Mouse (Mus musculus) lung, postnatal 0 days (tissue): ENCODE measurements at regions not wholly inside any gene's neighbourhood (a gene's known extent, or its start where the extent isn't known, plus 50 kb on each side); places are given as distances from the start of the nearest gene placed in this dataset.

Source experiments
- ATAC-seq: fragments of 200-750 bp; cut with Nextera tagmentation; 2 replicates; pipeline ENCODE4 v1.8.0; 2017; ENCODE audit warnings: moderate library complexity
- DNase-seq: peaks from one replicate; pipeline ENCODE4 v3.0.0-alpha.2; 2016; ENCODE audit warnings: low spot score
- H3K27ac ChIP-seq: fragments of 300-500 bp; sonication (generic); 2 replicates; pipeline ENCODE4 v1.5.1; 2014; ENCODE audit warnings: antibody characterized with exemption, mild to moderate bottlenecking, low read length, mixed read lengths
- H3K27me3 ChIP-seq: fragments of 300-500 bp; sonication (generic); replicated peaks from 2 replicates; pipeline ENCODE4 v1.6.1; 2014; ENCODE audit warnings: low read length, mixed read lengths; ENCODE audit not compliant: insufficient read depth
- H3K36me3 ChIP-seq: fragments of 300-500 bp; sonication (generic); 2 replicates; pipeline ENCODE4 v1.6.1; 2014; ENCODE audit warnings: low read length, mixed read lengths; ENCODE audit not compliant: insufficient read depth
- H3K4me1 ChIP-seq: fragments of 300-500 bp; sonication (generic); 2 replicates; pipeline ENCODE4 v1.6.1; 2014; ENCODE audit warnings: antibody characterized with exemption, low read depth, low read length, mixed read lengths; ENCODE audit not compliant: insufficient read depth
- H3K4me2 ChIP-seq: fragments of 300-500 bp; sonication (generic); replicated peaks from 2 replicates; pipeline ENCODE4 v1.6.1; 2014; ENCODE audit warnings: low read depth, mild to moderate bottlenecking, low read length, moderate library complexity, mixed read lengths
- H3K4me3 ChIP-seq: fragments of 300-500 bp; sonication (generic); 2 replicates; pipeline ENCODE4 v1.5.1; 2014; ENCODE audit warnings: low read depth, low read length
- H3K9ac ChIP-seq: fragments of 300-500 bp; sonication (generic); replicated peaks from 2 replicates; pipeline ENCODE4 v1.6.1; 2014; ENCODE audit warnings: low read depth, mild to moderate bottlenecking
- H3K9me3 ChIP-seq: fragments of 300-500 bp; sonication (generic); 2 replicates; pipeline ENCODE4 v1.6.1; 2016; ENCODE audit warnings: low read length, mixed read lengths
- CTCF ChIP-seq: IDR thresholded peaks from 2 replicates; pipeline ENCODE4 v1.5.1; 2016; ENCODE audit warnings: antibody characterized with exemption, mild to moderate bottlenecking
- EP300 ChIP-seq: IDR thresholded peaks from 2 replicates; pipeline ENCODE4 v1.6.1; 2016; ENCODE audit warnings: antibody characterized with exemption, mild to moderate bottlenecking, control low read depth
- WGBS: fragments of 180-500 bp; shearing (Covaris S2); extraction: QIAGEN DNeasy Blood & Tissue Kit; methylation state at CpG from one replicate; pipeline ENCODE4 v1.1.7; 2014; 5-methylcytosine and 5-hydroxymethylcytosine counted together

DNA sequence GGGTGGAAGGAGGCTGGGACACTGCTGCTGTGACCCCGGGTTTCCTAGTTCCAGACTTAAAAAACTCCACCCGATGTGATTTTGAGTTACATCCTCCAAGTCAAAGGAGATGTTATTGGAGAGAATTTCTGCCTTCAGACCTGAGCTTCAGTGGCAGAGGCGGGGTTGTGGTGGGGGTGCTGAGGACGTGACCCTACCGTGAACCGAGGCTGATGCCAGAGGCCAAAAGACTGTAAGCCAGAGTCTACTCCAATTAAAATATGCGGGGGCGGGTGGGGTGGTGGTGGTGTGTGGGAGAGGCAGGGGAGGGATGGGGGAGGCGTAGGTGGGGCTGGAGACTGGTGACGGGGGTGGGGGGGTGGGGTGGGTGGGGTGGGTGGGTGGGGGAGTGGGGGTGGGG lies 145.1 kb upstream of the Zfp64 start:
- Histone ChIP-seq H3K27me3 (no peaks in the 10 kb centered on the region), H3K36me3 (no peaks in the 10 kb centered on the region), H3K9me3 (no peaks in the 10 kb centered on the region), H3K4me3 (no peak overlapping the region), H3K27ac (no peak overlapping the region), H3K4me1 (no peaks in the 10 kb centered on the region), H3K9ac (no peak overlapping the region), H3K4me2 (no peak overlapping the region)
- ATAC-seq (no peak), DNase-seq (no peak)
- TF ChIP-seq EP300, result no peak
- TF ChIP-seq CTCF, result no peak
- WGBS, result 77% methylated on average over 6 of the region's 10 CpGs

DNA sequence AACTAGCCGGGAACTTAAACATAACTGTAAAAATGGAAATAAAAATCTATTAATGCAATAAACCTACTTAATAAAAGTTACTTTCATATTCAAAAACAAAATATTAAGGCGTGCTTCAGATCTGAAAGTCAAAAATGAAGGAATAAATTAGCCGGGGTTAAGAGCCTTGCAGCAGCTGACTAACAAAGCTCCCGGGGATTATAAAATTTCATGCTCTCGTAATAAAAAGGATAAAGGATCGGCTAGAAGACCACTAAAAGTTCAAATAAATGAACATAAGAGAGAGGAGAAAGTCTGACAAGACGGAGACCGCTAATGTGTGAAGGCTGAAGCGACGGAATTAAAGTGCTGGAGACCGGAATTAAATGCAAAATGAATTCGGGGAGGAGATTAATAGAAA lies 144.3 kb upstream of the Zfp64 start:
- H3K4me2 ChIP-seq, result no peak overlapping the region
- H3K9ac ChIP-seq, result no peak overlapping the region
- 93% methylated on average over 12 of the region's 12 CpGs for WGBS
- DNase-seq (no peak), ATAC-seq (no peak)
- no peaks in the 10 kb centered on the region for H3K27me3 ChIP-seq
- H3K4me1 ChIP-seq, result no peaks in the 10 kb centered on the region
- no peaks in the 10 kb centered on the region for H3K9me3 ChIP-seq
- no peak overlapping the region for H3K4me3 ChIP-seq
- TF ChIP-seq EP300 (no peak), CTCF (no peak)
- no peak overlapping the region for H3K27ac ChIP-seq
- no peaks in the 10 kb centered on the region for H3K36me3 ChIP-seq

DNA sequence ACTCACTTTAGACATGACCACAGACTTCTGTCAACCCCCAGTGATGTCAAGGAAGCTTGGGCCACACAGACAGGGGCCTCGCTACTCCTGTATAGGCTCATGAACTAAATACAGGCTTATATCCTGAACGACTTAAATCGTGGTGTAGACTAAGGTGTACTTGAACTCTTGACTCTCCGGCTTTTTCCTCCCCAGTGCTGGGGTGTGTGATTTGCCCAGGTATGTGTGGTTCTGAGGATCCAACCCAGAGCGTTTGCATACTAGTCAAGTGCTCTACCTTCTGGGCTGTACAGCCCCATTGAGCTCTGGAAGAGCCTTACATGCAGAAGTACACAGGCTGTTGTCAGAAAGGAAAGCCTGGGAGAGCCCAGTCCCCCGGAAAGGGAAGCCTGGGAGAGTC lies 143.2 kb upstream of the Zfp64 start:
- WGBS, result 70% methylated on average over 6 of the region's 6 CpGs
- TF ChIP-seq EP300 (no peak), CTCF (no peak)

DNA sequence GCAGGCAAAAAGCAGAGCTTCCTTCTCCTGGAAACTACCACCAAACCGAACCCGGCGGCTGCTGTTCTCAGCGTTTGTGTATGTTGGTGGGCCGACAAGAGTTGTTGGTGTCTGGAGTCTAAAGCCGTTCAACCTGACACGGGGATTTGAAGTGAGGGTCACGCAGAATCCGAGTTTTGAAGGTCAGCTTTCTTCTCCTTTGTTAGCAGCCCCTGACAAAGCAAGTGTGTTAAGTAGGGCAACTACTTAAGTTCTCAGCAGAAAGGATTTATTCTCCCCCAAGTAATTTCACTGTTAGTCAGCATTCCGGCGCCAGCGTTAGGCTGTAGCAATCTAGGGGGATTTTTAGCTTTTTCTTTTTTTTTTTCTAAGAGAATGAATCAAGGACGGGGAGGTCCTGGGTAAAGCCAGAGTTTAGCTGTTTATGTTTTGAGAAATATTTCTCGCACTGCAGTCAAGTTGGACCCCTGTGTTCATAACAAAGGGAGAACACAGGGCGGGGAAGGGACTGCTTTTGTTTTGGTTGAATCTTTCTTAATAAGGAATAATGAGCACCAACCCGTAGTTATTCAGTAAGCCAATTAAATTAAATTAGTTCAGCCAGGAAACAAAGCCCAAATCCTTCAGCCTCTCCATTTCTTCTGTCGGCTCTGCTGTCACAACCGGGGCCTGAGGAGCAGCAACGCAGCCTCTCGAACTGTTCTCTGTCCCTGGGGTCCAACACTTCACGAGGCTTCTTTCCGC lies 138.8 kb upstream of the Zfp64 start:
- ATAC-seq, result no peak
- H3K4me3 ChIP-seq, result no peak overlapping the region
- WGBS, result 76% methylated on average over 22 of the region's 22 CpGs

More for the DNA sequence above, 143.2 kb upstream of the Zfp64 start:
- H3K9ac ChIP-seq, result no peak overlapping the region
- no peaks in the 10 kb centered on the region for H3K27me3 ChIP-seq
- ATAC-seq (no peak), DNase-seq (no peak)
- no peak overlapping the region for H3K4me3 ChIP-seq
- H3K4me1 ChIP-seq, result no peaks in the 10 kb centered on the region
- no peaks in the 10 kb centered on the region for H3K36me3 ChIP-seq
- no peak overlapping the region for H3K27ac ChIP-seq
- H3K9me3 ChIP-seq, result no peaks in the 10 kb centered on the region
- no peak overlapping the region for H3K4me2 ChIP-seq

DNA sequence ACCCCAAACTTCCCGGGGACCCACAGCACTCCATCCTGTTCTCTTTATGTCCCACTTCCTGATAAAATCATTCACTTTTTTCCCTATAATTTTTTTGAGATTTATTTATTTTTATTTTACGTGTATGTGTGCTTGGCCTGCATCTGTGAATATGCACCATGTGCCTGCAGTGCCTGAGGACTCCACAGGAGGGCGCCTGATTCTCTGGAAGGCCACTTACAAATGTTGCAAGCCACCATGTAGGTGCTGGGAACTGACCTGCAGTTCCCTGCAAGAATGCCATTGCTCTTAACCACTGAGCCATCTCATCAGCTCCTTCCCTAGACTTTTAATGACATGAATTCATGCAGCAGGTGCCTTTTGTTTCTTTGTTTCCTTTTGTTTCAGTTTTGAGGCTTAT lies 134.9 kb upstream of the Zfp64 start:
- no peak for TF ChIP-seq CTCF
- ATAC-seq, result no peak
- WGBS, result 84% methylated on average over 3 of the region's 3 CpGs
- DNase-seq, result no peak
- Histone ChIP-seq H3K27me3 (no peaks in the 10 kb centered on the region), H3K4me2 (no peak overlapping the region), H3K36me3 (no peaks in the 10 kb centered on the region), H3K9ac (no peak overlapping the region), H3K9me3 (0 out of 2 replicates have a peak, but pooled peaks cover 4% of the 10 kb centered on the region), H3K27ac (no peak overlapping the region), H3K4me1 (no peaks in the 10 kb centered on the region), H3K4me3 (no peak overlapping the region)

More for the DNA sequence above, 138.8 kb upstream of the Zfp64 start:
- Histone ChIP-seq H3K36me3 (no peaks in the 10 kb centered on the region), H3K27me3 (no peaks in the 10 kb centered on the region), H3K9me3 (0 out of 2 replicates have a peak, but pooled peaks cover 4% of the 10 kb centered on the region), H3K4me2 (no peak overlapping the region), H3K9ac (no peak overlapping the region), H3K4me1 (no peaks in the 10 kb centered on the region), H3K27ac (no peak overlapping the region)
- TF ChIP-seq EP300 (no peak), CTCF (no peak)
- no peak for DNase-seq

DNA sequence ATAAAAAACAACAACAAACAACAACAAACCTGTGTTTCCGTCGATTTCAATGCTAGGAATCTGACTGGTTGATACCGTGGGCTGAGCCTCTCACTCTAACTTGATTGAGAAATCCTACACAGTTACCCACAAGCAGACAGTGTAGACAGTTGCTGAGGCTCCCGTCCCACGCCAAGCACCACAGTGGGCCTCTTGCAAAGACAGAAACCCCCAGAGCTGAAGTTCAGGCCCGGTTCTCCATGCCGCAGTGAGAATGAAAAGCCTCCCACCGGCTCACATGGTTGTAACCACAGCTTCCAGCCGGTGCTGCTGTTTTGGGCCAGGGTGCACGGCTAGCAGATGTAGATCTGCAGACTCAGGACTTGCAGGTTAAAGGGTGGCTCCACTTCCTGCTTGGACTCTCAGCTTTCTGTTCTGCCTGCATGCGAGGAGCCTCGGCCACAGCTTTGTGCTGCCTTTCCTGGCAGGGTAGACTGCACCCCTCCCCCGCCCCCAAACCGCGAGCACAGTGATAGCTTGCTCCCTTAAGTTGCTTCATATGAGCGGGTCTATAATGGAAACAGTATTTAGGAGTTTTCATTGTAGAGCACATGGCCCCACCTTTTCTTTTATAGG lies 133.6 kb upstream of the Zfp64 start:
- 0 out of 2 replicates have a peak, but pooled peaks cover 4% of the 10 kb centered on the region for H3K9me3 ChIP-seq
- DNase-seq (no peak), ATAC-seq (no peak)
- H3K9ac ChIP-seq, result no peak overlapping the region
- TF ChIP-seq EP300, result no peak
- no peak for TF ChIP-seq CTCF
- H3K4me3 ChIP-seq, result no peak overlapping the region
- no peaks in the 10 kb centered on the region for H3K36me3 ChIP-seq
- H3K27ac ChIP-seq, result no peak overlapping the region
- no peak overlapping the region for H3K4me2 ChIP-seq
- WGBS, result 65% methylated on average over 16 of the region's 16 CpGs
- no peaks in the 10 kb centered on the region for H3K4me1 ChIP-seq
- H3K27me3 ChIP-seq, result no peaks in the 10 kb centered on the region
